Mouse (Mus musculus): ENCODE data around the gene Cd84. TPM values are rescaled to one million over a fixed set of nuclear protein-coding genes. Genes with fewer than 3 reads are reported as not detected.

Cd84 gene
- total and polyA plus RNA-seq, 3 experiments, result 12.7 to 24.3 (median 17.4) TPM

- in situ Hi-C loops (cut with MboI; ENCODE audit: low pct_ligation_motif_present, low pct_unique_long_range_greater_than_20kb, low sequenced_read_pairs) (no loop called here), dilution Hi-C loops (cut with MboI; ENCODE audit: extremely low pct_ligation_motif_present, extremely low pct_unique_long_range_greater_than_20kb, low sequenced_read_pairs) (no loop called here)
- TF ChIP-seq ZMIZ1 (IDR thresholded peaks at IDR 0.05; ENCODE audit: low read depth, low read length), result no peak
- TF ChIP-seq CHD2 (IDR thresholded peaks at IDR 0.05; ENCODE audit: low read length), result no peak
- TF ChIP-seq CHD1 (IDR thresholded peaks at IDR 0.05; ENCODE audit: low read depth, low read length), result no peak
- no peak for TF ChIP-seq SIN3A (IDR thresholded peaks at IDR 0.05; ENCODE audit: low read length)
- TF ChIP-seq ZKSCAN1 (IDR thresholded peaks at IDR 0.05; ENCODE audit: borderline replicate concordance, low read depth, low read length), result no peak
- no peak for TF ChIP-seq JUN (IDR thresholded peaks at IDR 0.05; ENCODE audit: insufficient read depth, low read depth, low read length)
- TF ChIP-seq POLR2AphosphoS2 (IDR thresholded peaks at IDR 0.05; ENCODE audit: low read depth, low read length), result no peak
- TF ChIP-seq ZNF384 (IDR thresholded peaks at IDR 0.05; ENCODE audit: low read depth, low read length), result no peak
- TF ChIP-seq TCF12 (IDR thresholded peaks at IDR 0.05; ENCODE audit: low read depth, low read length), result no peak
- no peak for TF ChIP-seq KAT2A (IDR thresholded peaks at IDR 0.05; ENCODE audit: insufficient replicate concordance, low read length)
- no peak for TF ChIP-seq BHLHE40 (IDR thresholded peaks at IDR 0.05; ENCODE audit: low read depth, low read length)
- no peak for TF ChIP-seq HCFC1 (IDR thresholded peaks at IDR 0.05; ENCODE audit: low read depth, low read length)
- no peak for TF ChIP-seq NRF1 (IDR thresholded peaks at IDR 0.05; ENCODE audit: low read depth, low read length)
- H3K27me3 ChIP-seq (replicated peaks), result no peaks in the 10 kb centered on the region
- no peaks in the 10 kb centered on the region for H3K9me3 ChIP-seq (replicated peaks; ENCODE audit: low read length)
- no peak overlapping the region for H3K27ac ChIP-seq (ENCODE audit: insufficient read depth, low read depth)
- peaks cover 3 to 55% of the 10 kb centered on the region in 2 experiments; a peak in 2 of 4 replicates for H3K4me1 ChIP-seq (ENCODE audit: control insufficient read depth in 1 of 2, insufficient read depth in 2 of 2)
- no peak overlapping the region for H3K9ac ChIP-seq (ENCODE audit: insufficient read depth, low read depth)
- peaks cover 5% of the 10 kb centered on the region; the same call in 1 of the 2 replicates for H3K79me2 ChIP-seq (replicated peaks; ENCODE audit: control insufficient read depth, extremely low read depth, insufficient read depth, poor library complexity, severe bottlenecking)
- no peak overlapping the region for H3K4me3 ChIP-seq (replicated peaks in 1 of 3; ENCODE audit: low read depth in 2 of 3, low read length in 2 of 3, poor library complexity in 1 of 3)
- DNase-seq (ENCODE audit: extremely low read depth), result no peak
- H3K4me2 ChIP-seq (ENCODE audit: insufficient read depth, low read depth, poor library complexity, severe bottlenecking), result no peak overlapping the region
- peaks cover 4 to 44% of the 10 kb centered on the region in 2 experiments for H3K36me3 ChIP-seq (replicated peaks in 1 of 2; ENCODE audit: control insufficient read depth in 1 of 2, insufficient read depth in 1 of 2, low read length in 1 of 2)
These were observed 5.7 kb downstream of the Cd84 start for GRCm38 (mm10) chr1:171845035-171845754.

- Histone ChIP-seq H3K79me2 (replicated peaks; ENCODE audit: control insufficient read depth, extremely low read depth, insufficient read depth, poor library complexity, severe bottlenecking) (peaks cover 3% of the 10 kb centered on the region; the same call in 1 of the 2 replicates), H3K4me3 (replicated peaks in 1 of 3; ENCODE audit: low read depth in 2 of 3, low read length in 2 of 3, poor library complexity in 1 of 3) (no peak overlapping the region), H3K9me3 (replicated peaks; ENCODE audit: low read length) (no peaks in the 10 kb centered on the region), H3K9ac (ENCODE audit: insufficient read depth, low read depth) (no peak overlapping the region), H3K4me1 (ENCODE audit: control insufficient read depth in 1 of 2, insufficient read depth in 2 of 2) (peaks cover 3 to 52% of the 10 kb centered on the region in 2 experiments; a peak in 2 of 4 replicates), H3K4me2 (ENCODE audit: insufficient read depth, low read depth, poor library complexity, severe bottlenecking) (no peak overlapping the region), H3K36me3 (replicated peaks in 1 of 2; ENCODE audit: control insufficient read depth in 1 of 2, insufficient read depth in 1 of 2, low read length in 1 of 2) (peaks cover 7 to 61% of the 10 kb centered on the region in 2 experiments), H3K27me3 (replicated peaks) (no peaks in the 10 kb centered on the region), H3K27ac (ENCODE audit: insufficient read depth, low read depth) (no peak overlapping the region)
- TF ChIP-seq MXI1 (IDR thresholded peaks at IDR 0.05; ENCODE audit: low read depth, low read length), result no peak
- no peak for TF ChIP-seq ETS1 (conservative IDR thresholded peaks at IDR 0.05; ENCODE audit: low read depth, low read length)
- TF ChIP-seq CHD2 (IDR thresholded peaks at IDR 0.05; ENCODE audit: low read length), result no peak
- TF ChIP-seq UBTF (IDR thresholded peaks at IDR 0.05; ENCODE audit: low read depth, low read length), result no peak
- no peak for TF ChIP-seq USF1 (IDR thresholded peaks at IDR 0.05; ENCODE audit: low read depth, low read length)
- TF ChIP-seq ELF1 (IDR thresholded peaks at IDR 0.05; ENCODE audit: low read depth, low read length), result no peak
- no peak for TF ChIP-seq MAFK (IDR thresholded peaks at IDR 0.05; ENCODE audit: insufficient replicate concordance, low read length)
- TF ChIP-seq ZC3H11A (IDR thresholded peaks at IDR 0.05; ENCODE audit: low read depth, low read length), result no peak
- TF ChIP-seq E2F4 (IDR thresholded peaks at IDR 0.05; ENCODE audit: insufficient replicate concordance, low read depth, low read length), result no peak
- TF ChIP-seq GABPA (IDR thresholded peaks at IDR 0.05; ENCODE audit: insufficient replicate concordance, low read depth, low read length), result no peak
- no peak for TF ChIP-seq ZNF384 (IDR thresholded peaks at IDR 0.05; ENCODE audit: low read depth, low read length)
- DNase-seq (ENCODE audit: extremely low read depth), result no peak
- in situ Hi-C loops (cut with MboI; ENCODE audit: low pct_ligation_motif_present, low pct_unique_long_range_greater_than_20kb, low sequenced_read_pairs), result no loop called here
- dilution Hi-C loops (cut with MboI; ENCODE audit: extremely low pct_ligation_motif_present, extremely low pct_unique_long_range_greater_than_20kb, low sequenced_read_pairs), result no loop called here
These were observed 8.7 kb downstream of the Cd84 start for GRCm38 (mm10) chr1:171848201-171848600.
